Mouse (Mus musculus): ENCODE data around the gene Ctc1.

GRCm38 (mm10) chr11:69062761-69063224 is 47.1 kb downstream of the Ctc1 start:
- TF ChIP-seq CTCF (IDR thresholded peaks at IDR 0.05; ENCODE audit: extremely low read depth, insufficient read depth, low read length): no peak
- TF ChIP-seq POLR2A (IDR thresholded peaks at IDR 0.05; ENCODE audit: extremely low read depth, insufficient read depth, low read length): no peak
